Mouse (Mus musculus) urinary bladder, postnatal 14 days (tissue): ENCODE measurements around the gene Gm12184.
"Not testable (repeated sequence)": the region's sequence is repeated elsewhere in the genome, so short reads cannot be mapped to it uniquely, and the experiment has no call there.

Experiments
- DNase-seq: peaks from one replicate; pipeline ENCODE4 v3.0.0; 2021; ENCODE audit warnings: low spot score

Gm12184 gene

GRCm38 (mm10) chr11:48822768-48823512, 3.5 kb downstream of the Gm12184 start:
- DNase-seq, result no peak

DNA sequence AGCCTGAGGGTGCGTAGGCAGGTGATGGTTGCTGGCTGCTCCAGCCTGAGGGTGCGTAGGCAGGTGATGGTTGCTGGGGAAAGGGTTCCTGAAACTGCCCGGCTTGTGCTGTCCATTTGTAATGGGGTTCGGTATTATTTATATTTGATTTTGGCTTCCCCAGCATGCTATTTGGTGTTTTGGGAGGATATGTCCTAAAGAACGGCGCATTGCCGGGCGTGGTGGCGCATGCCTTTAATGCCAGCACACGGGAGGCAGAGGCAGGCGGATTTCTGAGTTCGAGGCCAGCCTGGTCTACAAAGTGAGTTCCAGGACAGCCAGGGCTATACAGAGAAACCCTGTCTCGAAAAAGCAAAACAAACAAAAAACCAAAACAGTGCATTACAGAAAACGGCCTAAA, 5.2 kb downstream of the Gm12184 start:
- not testable (repeated sequence) for DNase-seq

DNA sequence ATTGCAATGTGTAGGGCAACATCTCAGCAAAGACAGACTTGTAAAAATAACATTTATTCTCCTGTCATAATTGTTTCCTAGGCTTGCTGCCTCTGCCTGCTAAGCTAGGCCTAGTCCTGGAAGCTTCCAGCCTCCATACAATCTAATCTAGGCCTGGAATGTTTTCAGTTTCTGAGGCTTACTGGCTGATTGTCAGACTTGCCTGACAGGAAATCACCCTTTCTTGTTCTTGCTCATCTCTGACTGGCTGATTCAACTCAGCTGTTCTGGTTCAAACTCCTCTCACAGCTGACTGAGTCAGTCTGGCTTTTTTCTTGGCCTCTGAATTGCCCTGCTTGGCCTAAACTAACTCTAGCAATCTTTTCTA, 6.2 kb downstream of the Gm12184 start:
- DNase-seq, result no peak

- no peak for DNase-seq
Measured at GRCm38 (mm10) chr11:48819614-48820307, 6.7 kb downstream of the Gm12184 start.

- peak; percentile 82 for DNase-seq
Measured at GRCm38 (mm10) chr11:48818346-48818745, 8.1 kb downstream of the Gm12184 start.

GRCm38 (mm10) chr11:48817794-48818193, 8.7 kb downstream of the Gm12184 start:
- no peak for DNase-seq

DNA sequence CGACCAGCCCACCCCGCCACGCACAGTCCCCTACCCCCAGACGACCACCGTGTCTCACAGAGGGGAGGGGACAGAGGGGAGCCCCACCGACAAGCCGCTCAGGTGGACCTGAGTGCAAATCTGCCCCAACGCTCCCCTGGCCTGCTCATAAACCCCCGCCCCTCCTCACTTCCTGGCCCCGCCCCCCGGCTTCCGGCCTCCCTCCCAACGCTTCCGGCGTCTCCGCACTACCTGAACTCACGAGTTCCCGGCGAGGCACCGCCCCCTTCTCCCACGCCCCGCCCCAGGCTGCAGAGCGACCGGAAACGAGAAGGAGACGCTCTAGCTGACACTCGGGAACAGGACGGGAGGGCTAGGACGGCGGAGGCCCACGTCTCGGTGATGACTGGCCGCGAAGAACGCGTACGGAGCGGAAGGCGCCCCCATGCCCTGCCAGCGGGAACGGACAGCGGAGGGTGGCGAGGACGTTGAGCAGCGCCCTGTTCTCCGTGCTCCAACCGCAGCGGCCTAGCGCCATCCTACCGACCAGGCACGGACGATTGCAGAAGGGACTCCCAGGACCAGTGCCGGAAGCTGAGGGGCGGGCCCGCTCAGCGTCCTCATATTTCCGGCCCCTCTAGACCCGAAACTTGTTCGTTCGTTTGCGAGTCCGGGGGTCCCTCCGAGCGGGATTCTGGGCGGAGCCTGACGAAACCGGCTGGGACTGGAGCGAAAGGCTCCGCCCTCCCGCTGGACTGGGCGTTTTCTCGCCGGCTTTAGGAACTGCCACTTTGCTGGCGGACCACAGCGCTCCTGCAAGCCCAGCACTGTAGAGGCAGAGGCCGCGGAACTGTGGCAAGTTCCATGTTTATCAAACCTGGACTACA, 9.4 kb downstream of the Gm12184 start, which contains the start of gene Trim41:
Gene Trim41, minus strand, starts transcription at position 554 of the 866 bp plus-strand sequence.
- peak; percentile 99 for DNase-seq

GRCm38 (mm10) chr11:48816281-48816781, 10.1 kb downstream of the Gm12184 start:
- no peak for DNase-seq

- DNase-seq, result no peak
Measured at GRCm38 (mm10) chr11:48815851-48816250, 10.6 kb downstream of the Gm12184 start.

- no peak for DNase-seq
Measured at GRCm38 (mm10) chr11:48813782-48814181, 12.7 kb downstream of the Gm12184 start.

DNA sequence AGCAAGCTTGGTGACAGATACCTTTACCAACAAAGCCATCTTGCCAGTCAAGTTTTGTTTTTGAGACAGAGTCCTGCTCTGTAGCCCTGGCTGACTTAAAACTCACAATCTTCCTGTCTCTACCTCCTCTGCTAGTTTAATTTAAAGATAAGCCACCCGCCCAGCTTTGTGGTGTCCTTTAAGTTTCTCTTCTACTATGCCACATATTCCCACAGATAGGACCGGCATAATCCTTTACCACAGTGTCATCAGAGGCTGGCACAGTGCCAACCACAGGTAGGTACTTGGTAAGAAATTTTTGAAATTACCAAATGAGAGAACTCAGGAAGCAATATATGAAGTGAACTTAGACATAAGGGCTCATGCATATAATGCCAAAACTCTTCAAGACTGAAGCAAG, 16.3 kb downstream of the Gm12184 start:
- DNase-seq, result no peak

- no peak for DNase-seq
Measured at GRCm38 (mm10) chr11:48809434-48809830, 17.0 kb downstream of the Gm12184 start.

DNA sequence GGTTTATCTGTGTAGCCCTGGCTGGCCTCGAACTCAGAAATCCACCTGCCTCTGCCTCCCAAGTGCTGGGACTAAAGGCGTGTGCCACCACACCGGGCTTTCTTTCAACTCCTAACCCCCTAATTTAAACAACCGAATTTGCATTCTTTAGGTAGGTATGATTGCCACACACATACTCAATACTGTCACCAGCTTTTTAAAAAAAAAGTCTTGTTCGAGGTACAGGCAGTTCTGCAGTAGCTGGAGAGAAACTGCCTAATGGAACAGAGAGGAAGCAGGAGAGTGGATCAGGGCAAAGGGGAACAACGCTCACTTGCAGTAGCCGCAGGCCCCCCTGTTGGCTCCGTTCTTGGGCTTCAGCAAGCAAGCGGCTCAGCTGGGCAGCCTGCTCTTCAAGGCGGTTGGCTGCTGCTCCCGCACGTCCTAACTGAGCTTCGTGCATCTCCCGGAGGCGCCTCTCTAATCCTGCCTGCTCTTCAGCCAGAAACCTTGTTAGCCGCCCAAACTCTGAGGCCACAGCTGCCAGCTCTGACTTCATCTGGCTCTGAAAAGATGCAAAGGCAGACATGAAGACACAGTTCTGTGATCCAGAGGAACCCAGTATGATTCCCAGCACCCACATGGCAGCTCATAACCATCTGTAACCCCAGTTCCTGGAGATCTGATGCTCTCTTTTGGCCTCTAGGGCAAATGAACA, 17.6 kb downstream of the Gm12184 start:
- DNase-seq, result peak; percentile 60

DNA sequence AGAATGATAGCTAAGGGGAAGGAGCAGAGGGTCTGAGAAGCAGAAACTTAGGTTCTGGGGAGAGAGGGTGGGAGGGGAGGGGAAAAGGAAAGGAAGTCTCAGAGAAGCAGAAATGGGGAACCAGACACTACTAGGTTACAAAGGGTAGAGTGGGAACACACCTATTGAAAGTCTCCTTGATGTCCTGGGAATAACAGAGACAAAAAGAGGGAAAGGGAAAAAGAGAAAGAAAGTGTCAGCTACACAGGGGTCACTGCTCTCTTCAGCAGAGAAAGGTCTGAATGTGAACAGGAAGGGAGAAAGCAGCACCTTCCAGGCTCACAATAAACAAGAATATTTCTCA, 18.2 kb downstream of the Gm12184 start:
- no peak for DNase-seq

DNA sequence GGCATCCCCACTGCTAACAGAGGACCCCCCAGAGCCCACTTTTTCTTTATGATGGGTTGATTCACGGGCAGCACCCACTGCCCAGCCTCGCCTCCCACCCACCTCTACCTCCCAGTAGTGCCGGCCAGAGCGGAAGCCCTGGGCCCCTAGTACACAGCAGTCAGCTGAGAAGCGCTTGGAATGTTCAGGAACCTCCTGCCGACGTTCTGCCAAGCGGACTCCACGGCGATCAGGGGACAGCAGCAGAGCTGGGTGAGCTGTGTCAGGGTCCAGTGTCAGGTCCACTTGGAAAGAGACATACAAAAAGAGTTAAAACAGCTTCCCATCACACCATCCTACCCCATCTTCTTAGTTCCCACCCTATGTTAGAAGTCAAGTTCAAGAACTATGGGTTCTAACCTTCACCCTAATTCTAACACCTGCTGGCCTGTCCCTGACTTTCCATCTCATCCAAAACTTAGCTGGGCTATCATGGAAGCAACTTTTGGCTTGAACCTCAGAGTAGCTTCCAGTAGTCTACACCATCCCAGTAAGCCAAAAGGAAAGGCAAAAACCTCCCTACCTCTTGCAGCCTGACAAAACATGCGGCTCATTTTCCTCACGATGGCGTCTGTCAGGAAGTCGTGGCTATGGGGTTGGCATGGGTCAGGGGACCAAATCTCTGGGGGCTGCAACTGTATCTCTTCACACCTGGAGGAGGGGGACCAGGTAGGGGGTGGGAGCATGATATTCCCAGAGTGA, 18.7 kb downstream of the Gm12184 start:
- no peak for DNase-seq

DNA sequence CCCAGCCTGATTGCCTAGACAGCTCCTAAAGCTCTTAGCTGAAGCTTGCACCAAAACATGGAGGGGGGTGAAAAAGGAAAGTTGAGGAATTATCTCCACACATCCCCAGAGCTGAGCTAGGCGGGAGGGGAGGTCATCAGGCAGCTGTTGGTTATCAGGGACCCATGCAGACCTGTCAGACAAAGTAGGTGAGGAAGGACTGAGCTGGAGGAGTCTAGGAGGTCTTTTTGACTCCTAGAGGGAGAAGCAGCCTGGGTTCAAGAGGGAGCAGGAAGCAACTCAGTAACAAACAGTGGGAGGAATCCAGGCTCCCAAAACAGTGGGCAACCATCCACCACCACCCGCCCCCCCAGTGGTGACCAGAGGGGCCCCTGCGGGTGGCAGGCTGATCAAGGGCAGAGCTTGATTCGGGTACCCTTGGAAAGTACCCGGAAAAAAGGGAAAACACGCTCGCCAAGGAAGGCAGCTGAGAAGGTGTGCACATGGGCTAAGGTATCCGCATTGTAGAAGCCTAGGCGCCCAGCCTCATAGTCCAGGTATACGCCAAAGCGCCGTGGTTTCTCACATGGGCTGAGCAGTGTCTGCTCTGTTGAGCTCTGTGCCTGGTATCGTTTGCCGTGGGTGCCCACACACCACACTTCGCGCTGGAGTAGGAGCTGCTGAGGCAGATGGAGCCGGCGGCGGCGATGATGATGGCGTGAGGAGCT, 19.4 kb downstream of the Gm12184 start:
- DNase-seq, result no peak

DNA sequence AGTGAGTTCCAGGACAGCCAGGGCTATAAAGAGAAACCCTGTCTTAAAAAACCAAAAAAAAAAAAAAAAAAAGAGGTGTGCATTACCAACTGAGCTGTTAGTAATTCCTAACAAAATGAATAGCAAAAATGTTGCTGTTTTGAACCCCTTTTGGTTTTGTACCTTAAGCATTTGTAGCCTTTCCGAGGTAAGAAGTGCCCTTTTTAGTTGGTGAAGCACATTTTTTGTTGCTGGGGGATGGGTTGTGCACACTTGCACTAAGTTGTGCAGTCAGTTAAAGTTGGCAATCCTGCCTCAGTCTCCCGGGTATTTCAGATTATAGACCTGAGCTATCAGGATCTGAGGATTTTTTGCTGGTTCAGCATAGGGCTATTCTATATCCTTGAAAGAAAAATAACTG, 21.5 kb downstream of the Gm12184 start:
- DNase-seq, result no peak

GRCm38 (mm10) chr11:48803988-48804387, 22.5 kb downstream of the Gm12184 start:
- no peak for DNase-seq

- no peak for DNase-seq
Measured at GRCm38 (mm10) chr11:48801831-48802772, 24.4 kb downstream of the Gm12184 start.
